ENCODE assay signal across 16 mouse cellular contexts in the genomic region with DNA sequence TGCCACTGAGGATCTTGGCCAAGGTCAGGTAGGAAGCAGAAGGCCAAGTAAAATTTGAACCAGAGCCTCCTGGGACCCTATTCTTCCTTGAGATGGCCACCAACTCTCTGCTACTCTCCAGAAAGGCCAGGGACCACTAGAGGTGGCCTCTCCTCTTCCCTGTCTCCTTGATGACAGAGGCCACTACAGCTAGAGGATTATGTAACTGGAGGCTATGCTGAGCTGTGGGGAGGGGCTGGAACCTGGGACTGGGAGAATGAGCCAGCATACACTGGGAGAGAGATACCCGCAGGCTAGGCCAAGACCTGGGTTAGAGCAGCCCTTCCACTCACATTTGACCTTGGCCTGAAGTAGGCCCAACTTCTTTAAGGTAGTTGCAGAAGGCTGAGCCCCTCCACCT. TPM values are rescaled to one million over a fixed set of nuclear protein-coding genes. Genes with fewer than 3 reads are reported as not detected.
DNase-seq lines count a peak whose midpoint lies in the region; ATAC-seq and TF ChIP-seq lines count a peak whose summit lies in the region.
"Had no signal": no experiment of that assay in that cellular context is flagged by ENCODE, and none has a peak within 500 bp of the region (broad histone marks: within the 10 kb centered on the region; RNA-seq: fewer than 3 reads in every experiment).

No protein-coding gene starts in this region.

- H3K9me3 ChIP-seq in midbrain, embryonic 13.5 days: no peaks in the 10 kb centered on the region
- H3K9me3 ChIP-seq in midbrain, embryonic 10.5 days (replicated peaks): no peaks in the 10 kb centered on the region
- no peaks in the 10 kb centered on the region for H3K9me3 ChIP-seq in hindbrain, postnatal 0 days (ENCODE audit: low read length)
- H3K9me3 ChIP-seq: limb, embryonic 13.5 days had no signal

- no peak for ATAC-seq in midbrain, embryonic 13.5 days
- no peak for ATAC-seq in hindbrain, postnatal 0 days
- ATAC-seq: intestine, embryonic 16.5 days; liver, postnatal 0 days had no signal

- peak overlapping the region; percentile 69 for H3K4me3 ChIP-seq in midbrain, embryonic 13.5 days (replicated peaks)
- no peak overlapping the region for H3K4me3 ChIP-seq in midbrain, embryonic 10.5 days
- H3K4me3 ChIP-seq in hindbrain, postnatal 0 days (ENCODE audit: low read length): peak overlapping the region; percentile 81
- H3K4me3 ChIP-seq: limb, embryonic 13.5 days had no signal

- no peak overlapping the region for H3K27ac ChIP-seq in midbrain, embryonic 13.5 days
- H3K27ac ChIP-seq in midbrain, embryonic 10.5 days (replicated peaks): no peak overlapping the region
- no peak overlapping the region for H3K27ac ChIP-seq in hindbrain, postnatal 0 days
- H3K27ac ChIP-seq: limb, embryonic 13.5 days had no signal

- H3K4me2 ChIP-seq in midbrain, embryonic 13.5 days (replicated peaks): peak overlapping the region; percentile 75
- H3K4me2 ChIP-seq in hindbrain, postnatal 0 days (ENCODE audit: low read depth, low read length): peak overlapping the region; percentile 74
- H3K4me2 ChIP-seq: limb, embryonic 13.5 days had no signal

- peak; percentile 64 for DNase-seq in cerebellum, adult 11-12 months
- no peak for DNase-seq in cerebellum, postnatal 10 days
- no peak for DNase-seq in midbrain, embryonic 10.5 days (ENCODE audit: low spot score)
- no peak for DNase-seq in hindbrain, postnatal 0 days (ENCODE audit: low spot score)
- no peak for DNase-seq in spleen, adult 18-20 months
- DNase-seq in thymus, postnatal 4 days: no peak
- DNase-seq in layer of hippocampus, postnatal 25 days (ENCODE audit: extremely low spot score in 1 of 2, low spot score in 1 of 2): no peak
- DNase-seq: heart, adult 18-20 months; kidney, postnatal 36 days; liver, postnatal 0 days; lung, postnatal 36 days had no signal

- H3K9ac ChIP-seq in midbrain, embryonic 13.5 days (replicated peaks): peak overlapping the region; percentile 50; the same call in 1 of the 2 replicates
- peak overlapping the region; percentile 35; the same call in 1 of the 2 replicates for H3K9ac ChIP-seq in hindbrain, postnatal 0 days (replicated peaks; ENCODE audit: low read length)
- H3K9ac ChIP-seq: limb, embryonic 13.5 days; liver, postnatal 0 days had no signal

- peaks cover 70% of the 10 kb centered on the region for H3K4me1 ChIP-seq in midbrain, embryonic 13.5 days (replicated peaks)
- peaks cover 32% of the 10 kb centered on the region for H3K4me1 ChIP-seq in midbrain, embryonic 10.5 days
- peaks cover 34% of the 10 kb centered on the region; the same call in 1 of the 2 replicates for H3K4me1 ChIP-seq in hindbrain, postnatal 0 days (ENCODE audit: insufficient read depth, low read length)

- peaks cover 42% of the 10 kb centered on the region for H3K27me3 ChIP-seq in midbrain, embryonic 13.5 days
- peaks cover 69% of the 10 kb centered on the region for H3K27me3 ChIP-seq in midbrain, embryonic 10.5 days (ENCODE audit: low read depth, poor library complexity, severe bottlenecking)
- H3K27me3 ChIP-seq in hindbrain, postnatal 0 days (ENCODE audit: insufficient read depth, low read length): no peaks in the 10 kb centered on the region

- H3K36me3 ChIP-seq in midbrain, embryonic 13.5 days: no peaks in the 10 kb centered on the region
- H3K36me3 ChIP-seq in midbrain, embryonic 10.5 days: no peaks in the 10 kb centered on the region
- no peaks in the 10 kb centered on the region for H3K36me3 ChIP-seq in hindbrain, postnatal 0 days (ENCODE audit: insufficient read depth, low read length)
- H3K36me3 ChIP-seq: limb, embryonic 13.5 days had no signal

- no peak for TF ChIP-seq CTCF in hindbrain, postnatal 0 days (IDR thresholded peaks at IDR 0.05; ENCODE audit: low read depth)

- WGBS in midbrain, embryonic 13.5 days: 96% methylated on average over 1 of the region's 1 CpGs
- WGBS in midbrain, embryonic 10.5 days: 88% methylated on average over 1 of the region's 1 CpGs
- 73% methylated on average over 1 of the region's 1 CpGs for WGBS in hindbrain, postnatal 0 days

RNA-seq across cellular contexts. Expression of a gene that starts 3.4 kb away (rescaled TPM):
- 8.0 and 8.5 TPM in 2 replicates for polyA plus RNA-seq in midbrain, embryonic 13.5 days (2015; fragmentation: Nextera tagmentation; extraction: Ambion mirVana)
- polyA plus RNA-seq in midbrain, embryonic 10.5 days (2016; fragmentation: Nextera tagmentation; extraction: Ambion mirVana): 0.37 and 1.3 TPM in 2 replicates
- total RNA-seq in hindbrain, postnatal 0 days (2014; rRNA removed): 43.7 and 45.6 TPM in 2 replicates
- polyA plus RNA-seq in hindbrain, postnatal 0 days (2015; fragmentation: Nextera tagmentation; extraction: Ambion mirVana): 25.0 and 25.6 TPM in 2 replicates
- total RNA-seq in layer of hippocampus, postnatal 25 days (2021): 100 to 1,000 TPM; 105 to 112 TPM
- polyA plus RNA-seq: heart, postnatal 0 days; liver, postnatal 0 days had no signal

RNA-seq across cellular contexts. Expression of a gene that starts 23.4 kb away (rescaled TPM):
- polyA plus RNA-seq in midbrain, embryonic 13.5 days (2015; fragmentation: Nextera tagmentation; extraction: Ambion mirVana): not detected in 2 replicates
- polyA plus RNA-seq in midbrain, embryonic 10.5 days (2016; fragmentation: Nextera tagmentation; extraction: Ambion mirVana): not detected in 2 replicates
- 0.32 and 0.99 TPM in 2 replicates for total RNA-seq in hindbrain, postnatal 0 days (2014; rRNA removed)
- polyA plus RNA-seq in hindbrain, postnatal 0 days (2015; fragmentation: Nextera tagmentation; extraction: Ambion mirVana): 0.20 and 0.37 TPM in 2 replicates
- total RNA-seq in layer of hippocampus, postnatal 25 days (2021): not detected
- total RNA-seq: heart, adult 18-20 months; left cerebral cortex, adult 18-20 months had no signal
- polyA plus RNA-seq: heart, postnatal 0 days; liver, postnatal 0 days had no signal
